ENCODE assay signal across 9 mouse cellular contexts in the genomic region with DNA sequence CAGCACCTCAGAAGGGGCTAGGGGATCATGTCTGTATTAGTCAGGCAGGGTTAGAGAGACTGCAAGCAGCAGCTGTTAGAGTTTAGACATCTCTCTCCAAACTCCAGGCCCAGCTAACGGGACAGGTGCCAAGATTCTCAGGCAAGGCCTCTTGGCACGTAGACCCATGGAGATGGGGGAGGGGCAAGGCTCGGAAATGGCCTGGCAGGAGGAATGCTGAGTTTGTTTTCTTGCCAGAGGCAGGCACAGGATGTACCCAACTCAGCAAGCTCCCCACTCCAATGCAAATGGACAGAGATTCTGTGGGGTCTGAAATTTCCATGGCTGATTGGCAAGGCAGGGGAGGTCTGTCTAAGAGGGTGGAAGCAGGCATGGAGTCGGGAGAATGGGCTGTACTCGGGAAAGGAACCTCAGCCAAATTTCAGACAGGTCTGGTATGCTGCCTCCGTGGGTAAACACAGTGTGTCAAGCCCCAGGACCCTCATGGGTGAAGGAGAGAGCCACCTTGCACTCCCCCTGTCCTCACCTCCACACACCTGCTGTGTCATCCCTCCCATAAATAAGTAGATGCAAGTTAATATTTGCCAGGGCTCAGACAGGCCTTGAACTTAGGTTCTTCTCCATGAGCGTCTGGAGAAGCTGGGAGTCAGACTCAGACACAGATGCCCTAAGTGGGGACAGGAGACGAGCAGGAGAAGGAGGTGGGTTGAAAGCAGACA. TPM values are rescaled to one million over a fixed set of nuclear protein-coding genes. Genes with fewer than 3 reads are reported as not detected.
DNase-seq lines count a peak whose midpoint lies in the region; ATAC-seq and TF ChIP-seq lines count a peak whose summit lies in the region.
"Had no signal": no experiment of that assay in that cellular context is flagged by ENCODE, and none has a peak within 500 bp of the region (broad histone marks: within the 10 kb centered on the region; RNA-seq: fewer than 3 reads in every experiment).

No protein-coding gene starts in this region.

- TF ChIP-seq EP300 in stomach, postnatal 0 days (optimal IDR thresholded peaks at IDR 0.05): no peak

- no peaks in the 10 kb centered on the region for H3K4me1 ChIP-seq in spleen, adult 2 months (ENCODE audit: control insufficient read depth, insufficient read depth, insufficient read length)
- H3K4me1 ChIP-seq in forebrain, postnatal 0 days (ENCODE audit: insufficient read depth): no peaks in the 10 kb centered on the region
- H3K4me1 ChIP-seq in stomach, postnatal 0 days (replicated peaks; ENCODE audit: control insufficient read depth, insufficient read depth): peaks cover 3% of the 10 kb centered on the region; the same call in 1 of the 2 replicates

- H3K27me3 ChIP-seq in spleen, adult 2 months (ENCODE audit: control insufficient read depth, insufficient read depth, low read length): no peaks in the 10 kb centered on the region
- no peaks in the 10 kb centered on the region for H3K27me3 ChIP-seq in forebrain, postnatal 0 days (ENCODE audit: insufficient read depth, low read length)
- no peaks in the 10 kb centered on the region for H3K27me3 ChIP-seq in stomach, postnatal 0 days (ENCODE audit: control insufficient read depth, insufficient read depth, low read length)

- ATAC-seq in forebrain, postnatal 0 days: peak; percentile 79
- peak; percentile 49; the same call in 1 of the 2 replicates for ATAC-seq in stomach, postnatal 0 days (ENCODE audit: low FRiP score, low TSS enrichment)

- H3K36me3 ChIP-seq in spleen, adult 2 months (ENCODE audit: control insufficient read depth, insufficient read depth, low read length): no peaks in the 10 kb centered on the region
- no peaks in the 10 kb centered on the region for H3K36me3 ChIP-seq in forebrain, postnatal 0 days (ENCODE audit: insufficient read depth)
- H3K36me3 ChIP-seq in stomach, postnatal 0 days (ENCODE audit: control insufficient read depth, insufficient read depth, low read length): no peaks in the 10 kb centered on the region

- no peak for TF ChIP-seq POLR2A in spleen, adult 2 months (IDR thresholded peaks at IDR 0.05; ENCODE audit: low read depth, low read length)

- no peak overlapping the region for H3K9ac ChIP-seq in forebrain, postnatal 0 days
- H3K9ac ChIP-seq in stomach, postnatal 0 days (ENCODE audit: low read length): no peak overlapping the region

- intact Hi-C loops in heart, postnatal 14 days (cut with DNase I): loop anchor here (5.0 kb wide), 1 partner anchor 112 kb away; a partner anchor contains a TSS

- no peak overlapping the region for H3K4me3 ChIP-seq in spleen, adult 2 months (ENCODE audit: extremely low read depth, insufficient read depth, insufficient read length)
- H3K4me3 ChIP-seq in forebrain, postnatal 0 days (ENCODE audit: low read depth, low read length): no peak overlapping the region
- H3K4me3 ChIP-seq in stomach, postnatal 0 days (ENCODE audit: low read depth, low read length): no peak overlapping the region

- 0 out of 2 replicates have a peak, but pooled peaks cover 8% of the 10 kb centered on the region for H3K9me3 ChIP-seq in forebrain, postnatal 0 days (ENCODE audit: low read length)
- no peaks in the 10 kb centered on the region for H3K9me3 ChIP-seq in stomach, postnatal 0 days (ENCODE audit: control insufficient read depth, low read length)

- no peak overlapping the region for H3K4me2 ChIP-seq in forebrain, postnatal 0 days (ENCODE audit: low read depth)
- H3K4me2 ChIP-seq in stomach, postnatal 0 days (replicated peaks; ENCODE audit: low read depth): peak overlapping the region; percentile 17; the same call in 1 of the 2 replicates

- WGBS in spleen, adult 2 months: 71% methylated on average over 8 of the region's 8 CpGs
- 33% methylated on average over 8 of the region's 8 CpGs for whole genome bisulfite sequencing in forebrain, postnatal 0 days
- WGBS in stomach, postnatal 0 days: 21% methylated on average over 8 of the region's 8 CpGs

- peak overlapping the region; percentile 26 for H3K27ac ChIP-seq in spleen, adult 2 months (ENCODE audit: insufficient read depth, low read length)
- 0 out of 2 replicates have a peak overlapping the region, but pooled peaks have one; percentile 54 for H3K27ac ChIP-seq in forebrain, postnatal 0 days (ENCODE audit: low read depth, low read length)
- peak overlapping the region; percentile 65 for H3K27ac ChIP-seq in stomach, postnatal 0 days (replicated peaks)
- H3K27ac ChIP-seq: macrophage had no signal

- TF ChIP-seq CTCF in spleen, adult 2 months (IDR thresholded peaks at IDR 0.05; ENCODE audit: extremely low read depth, insufficient read depth, insufficient read length, insufficient replicate concordance): no peak
- no peak for TF ChIP-seq CTCF in forebrain, postnatal 0 days (IDR thresholded peaks at IDR 0.05; ENCODE audit: low read depth)
- TF ChIP-seq CTCF in stomach, postnatal 0 days (IDR thresholded peaks at IDR 0.05; ENCODE audit: low read depth): no peak

- peak in 1 of 2 experiments; percentile 12 for DNase-seq in spleen, adult 2 months (ENCODE audit: low read depth in 1 of 2, low spot score in 2 of 2)
- no peak for DNase-seq in spleen, adult 18-20 months
- peak; percentile 84 for DNase-seq in forebrain, postnatal 0 days
- peak; percentile 80 to 89 for DNase-seq in heart, postnatal 14 days
- DNase-seq in layer of hippocampus, postnatal 25 days (ENCODE audit: extremely low spot score in 1 of 2, low spot score in 1 of 2): peak; percentile 29 to 67
- peak; percentile 94 for DNase-seq in lung, postnatal 14 days
- peak; percentile 85 for DNase-seq in stomach, postnatal 0 days (ENCODE audit: low spot score)
- no peak for DNase-seq in B cell, adult 2 months

RNA-seq across cellular contexts. Expression of a gene that starts 19.4 kb away (rescaled TPM):
- 52.6 and 54.0 TPM in 2 replicates for polyA plus RNA-seq in spleen, adult 2 months (2012; rRNA removed)
- total RNA-seq in forebrain, postnatal 0 days (2014; rRNA removed): 143 and 145 TPM in 2 replicates
- polyA plus RNA-seq in forebrain, postnatal 0 days (2015; fragmentation: Nextera tagmentation; extraction: Ambion mirVana): 110 and 128 TPM in 2 replicates
- 1,000 to 10,000 TPM; 1,322 to 1,446 TPM for total RNA-seq in heart, postnatal 14 days (2021)
- 10 to 100 TPM; 62.2 to 67.0 TPM for total RNA-seq in layer of hippocampus, postnatal 25 days (2021)
- polyA plus RNA-seq in stomach, postnatal 0 days (2015; fragmentation: Nextera tagmentation; extraction: Ambion mirVana): 288 TPM in 2 replicates

RNA-seq across cellular contexts. Expression of a gene that starts 52.0 kb away (rescaled TPM):
- 69.5 and 81.3 TPM in 2 replicates for polyA plus RNA-seq in spleen, adult 2 months (2012; rRNA removed)
- total RNA-seq in forebrain, postnatal 0 days (2014; rRNA removed): 24.5 and 35.6 TPM in 2 replicates
- 17.0 and 22.4 TPM in 2 replicates for polyA plus RNA-seq in forebrain, postnatal 0 days (2015; fragmentation: Nextera tagmentation; extraction: Ambion mirVana)
- total RNA-seq in heart, postnatal 14 days (2021): 10 to 100 TPM; 12.9 to 13.4 TPM
- total RNA-seq in layer of hippocampus, postnatal 25 days (2021): 10 to 100 TPM; 23.0 to 23.2 TPM
- 19.4 and 19.9 TPM in 2 replicates for polyA plus RNA-seq in stomach, postnatal 0 days (2015; fragmentation: Nextera tagmentation; extraction: Ambion mirVana)

Comparison
In these comparisons a context has a peak if more than half of its experiments do, and no peak if none do; other contexts are left out.
1. DNase-seq: peak in forebrain, postnatal 0 days (single experiment), heart, postnatal 14 days (2 of 2), layer of hippocampus, postnatal 25 days (2 of 2), lung, postnatal 14 days (single experiment) and stomach, postnatal 0 days (single experiment); none in spleen, adult 18-20 months (0 of 2) and B cell, adult 2 months (0 of 2).
2. Peak in every context shown above with its lines, with median percentiles within 50 percentile points of each other: H3K27ac ChIP-seq.